In genomic region chr2:25261870-25262269, GRCm38 (mm10) we compare ENCODE assay signal across 8 mouse cellular contexts. TPM values are rescaled to one million over a fixed set of nuclear protein-coding genes. Genes with fewer than 3 reads are reported as not detected.
DNase-seq lines count a peak whose midpoint lies in the region; ATAC-seq and TF ChIP-seq lines count a peak whose summit lies in the region.

No protein-coding gene starts in this region.

- H3K4me3 ChIP-seq in left cerebral cortex, adult 2 months: peak overlapping the region; percentile 86
- peak overlapping the region; percentile 85 for H3K4me3 ChIP-seq in embryonic facial prominence, embryonic 10.5 days
- H3K4me3 ChIP-seq in intestine, embryonic 14.5 days (ENCODE audit: low read depth, low read length): peak overlapping the region; percentile 83
- peak overlapping the region; percentile 71 for H3K4me3 ChIP-seq in neural tube, embryonic 14.5 days (ENCODE audit: low read depth, low read length)

- no peak overlapping the region for H3K9ac ChIP-seq in intestine, embryonic 14.5 days (ENCODE audit: low read length)
- peak overlapping the region; percentile 68 for H3K9ac ChIP-seq in neural tube, embryonic 14.5 days (replicated peaks; ENCODE audit: low read depth, low read length)

- no peak for DNase-seq in left cerebral cortex, adult 2 months (ENCODE audit: extremely low spot score in 1 of 2, low spot score in 2 of 2)
- no peak for DNase-seq in left cerebral cortex, adult 11 months (ENCODE audit: low spot score)
- DNase-seq in embryonic facial prominence, embryonic 10.5 days (ENCODE audit: low spot score): no peak
- DNase-seq in intestine, embryonic 14.5 days (ENCODE audit: low spot score): no peak
- no peak for DNase-seq in thymus, postnatal 36 days
- DNase-seq in spleen, postnatal 14 days (ENCODE audit: low spot score in 2 of 2): no peak
- no peak for DNase-seq in embryo, embryonic 10.5 days (ENCODE audit: low spot score)

- peak overlapping the region; percentile 83 for H3K27ac ChIP-seq in left cerebral cortex, adult 2 months
- H3K27ac ChIP-seq in embryonic facial prominence, embryonic 10.5 days (replicated peaks): peak overlapping the region; percentile 78
- H3K27ac ChIP-seq in intestine, embryonic 14.5 days (ENCODE audit: low read depth): 0 out of 2 replicates have a peak overlapping the region, but pooled peaks have one; percentile 9
- peak overlapping the region; percentile 68; the same call in 1 of the 2 replicates for H3K27ac ChIP-seq in neural tube, embryonic 14.5 days (ENCODE audit: low read depth, low read length)

- no peaks in the 10 kb centered on the region for H3K9me3 ChIP-seq in embryonic facial prominence, embryonic 10.5 days
- no peaks in the 10 kb centered on the region for H3K9me3 ChIP-seq in intestine, embryonic 14.5 days (ENCODE audit: control insufficient read depth, low read length)
- no peaks in the 10 kb centered on the region for H3K9me3 ChIP-seq in neural tube, embryonic 14.5 days (ENCODE audit: control insufficient read depth, low read length)

- peak overlapping the region; percentile 76 for H3K4me2 ChIP-seq in intestine, embryonic 14.5 days (ENCODE audit: low read length)
- H3K4me2 ChIP-seq in neural tube, embryonic 14.5 days (ENCODE audit: low read depth, low read length): peak overlapping the region; percentile 99

- no peak for TF ChIP-seq CTCF in left cerebral cortex, adult 2 months (IDR thresholded peaks at IDR 0.05)

- intact Hi-C loops in left cerebral cortex, adult 2 months (cut with DNase I): loop anchor here (2.0 kb wide), 2 partner anchors 33 to 69 kb away; no protein-coding TSS in a partner anchor

- peaks cover 2% of the 10 kb centered on the region; the same call in 1 of the 2 replicates for H3K36me3 ChIP-seq in embryonic facial prominence, embryonic 10.5 days (replicated peaks)
- H3K36me3 ChIP-seq in intestine, embryonic 14.5 days (ENCODE audit: control insufficient read depth, insufficient read depth, low read length): no peaks in the 10 kb centered on the region
- H3K36me3 ChIP-seq in neural tube, embryonic 14.5 days (ENCODE audit: control insufficient read depth, insufficient read depth, low read length): no peaks in the 10 kb centered on the region

- WGBS in embryonic facial prominence, embryonic 10.5 days: 51% methylated on average over 12 of the region's 12 CpGs
- 48% methylated on average over 12 of the region's 12 CpGs for WGBS in intestine, embryonic 14.5 days
- WGBS in neural tube, embryonic 14.5 days: 48% methylated on average over 12 of the region's 12 CpGs

- no peak for ATAC-seq in intestine, embryonic 14.5 days (replicated peaks; ENCODE audit: low FRiP score, low TSS enrichment, low read depth)
- peak; percentile 2 for ATAC-seq in neural tube, embryonic 14.5 days (ENCODE audit: low read depth)

- peaks cover 47% of the 10 kb centered on the region for H3K4me1 ChIP-seq in embryonic facial prominence, embryonic 10.5 days
- peaks cover 19% of the 10 kb centered on the region for H3K4me1 ChIP-seq in intestine, embryonic 14.5 days (replicated peaks; ENCODE audit: control insufficient read depth, insufficient read depth, low read length)
- H3K4me1 ChIP-seq in neural tube, embryonic 14.5 days (ENCODE audit: control insufficient read depth, insufficient read depth, low read length): peaks cover 38% of the 10 kb centered on the region

- peaks cover 28% of the 10 kb centered on the region for H3K27me3 ChIP-seq in embryonic facial prominence, embryonic 10.5 days (replicated peaks; ENCODE audit: low read depth, poor library complexity, severe bottlenecking)
- peaks cover 10% of the 10 kb centered on the region; the same call in 1 of the 2 replicates for H3K27me3 ChIP-seq in intestine, embryonic 14.5 days (replicated peaks; ENCODE audit: control insufficient read depth, insufficient read depth, low read length)
- H3K27me3 ChIP-seq in neural tube, embryonic 14.5 days (ENCODE audit: control insufficient read depth, insufficient read depth, low read length): no peaks in the 10 kb centered on the region

RNA-seq across cellular contexts. Expression of gene Tprn, which starts 0.5 kb away (rescaled TPM):
- 10 to 100 TPM; 20.9 to 21.8 TPM for total RNA-seq in left cerebral cortex, adult 2 months (2021)
- polyA plus RNA-seq in embryonic facial prominence, embryonic 10.5 days (2016; fragmentation: Nextera tagmentation; extraction: Ambion mirVana): 8.0 and 9.0 TPM in 2 replicates
- polyA plus RNA-seq in intestine, embryonic 14.5 days (2014; fragmentation: Nextera tagmentation; extraction: Ambion mirVana): 6.5 and 7.8 TPM in 2 replicates
- polyA plus RNA-seq in neural tube, embryonic 14.5 days (2014; fragmentation: Nextera tagmentation; extraction: Ambion mirVana): 11.5 and 12.3 TPM in 2 replicates

RNA-seq across cellular contexts. Expression of gene Tmem203, which starts 6.6 kb away (rescaled TPM):
- total RNA-seq in left cerebral cortex, adult 2 months (2021): 10 to 100 TPM; 35.6 to 41.6 TPM
- 15.2 and 18.3 TPM in 2 replicates for polyA plus RNA-seq in embryonic facial prominence, embryonic 10.5 days (2016; fragmentation: Nextera tagmentation; extraction: Ambion mirVana)
- polyA plus RNA-seq in intestine, embryonic 14.5 days (2014; fragmentation: Nextera tagmentation; extraction: Ambion mirVana): 18.0 and 19.2 TPM in 2 replicates
- 11.0 and 11.2 TPM in 2 replicates for polyA plus RNA-seq in neural tube, embryonic 14.5 days (2014; fragmentation: Nextera tagmentation; extraction: Ambion mirVana)

RNA-seq across cellular contexts. Expression of gene Ssna1, which starts 10.4 kb away (rescaled TPM):
- total RNA-seq in left cerebral cortex, adult 2 months (2021): 10 to 100 TPM; 65.6 to 65.9 TPM
- polyA plus RNA-seq in embryonic facial prominence, embryonic 10.5 days (2016; fragmentation: Nextera tagmentation; extraction: Ambion mirVana): 228 and 238 TPM in 2 replicates
- 229 and 240 TPM in 2 replicates for polyA plus RNA-seq in intestine, embryonic 14.5 days (2014; fragmentation: Nextera tagmentation; extraction: Ambion mirVana)
- 177 and 182 TPM in 2 replicates for polyA plus RNA-seq in neural tube, embryonic 14.5 days (2014; fragmentation: Nextera tagmentation; extraction: Ambion mirVana)

RNA-seq across cellular contexts. Expression of gene Anapc2, which starts 10.4 kb away (rescaled TPM):
- total RNA-seq in left cerebral cortex, adult 2 months (2021): 10 to 100 TPM; 87.1 to 90.3 TPM
- 147 and 151 TPM in 2 replicates for polyA plus RNA-seq in embryonic facial prominence, embryonic 10.5 days (2016; fragmentation: Nextera tagmentation; extraction: Ambion mirVana)
- polyA plus RNA-seq in intestine, embryonic 14.5 days (2014; fragmentation: Nextera tagmentation; extraction: Ambion mirVana): 100 and 110 TPM in 2 replicates
- 110 and 116 TPM in 2 replicates for polyA plus RNA-seq in neural tube, embryonic 14.5 days (2014; fragmentation: Nextera tagmentation; extraction: Ambion mirVana)

RNA-seq across cellular contexts. Expression of gene AL732309.1, which starts 15.2 kb away (rescaled TPM):
- 1 to 10 TPM; 1.4 to 2.7 TPM for total RNA-seq in left cerebral cortex, adult 2 months (2021)
- 6.3 and 7.9 TPM in 2 replicates for polyA plus RNA-seq in embryonic facial prominence, embryonic 10.5 days (2016; fragmentation: Nextera tagmentation; extraction: Ambion mirVana)
- polyA plus RNA-seq in intestine, embryonic 14.5 days (2014; fragmentation: Nextera tagmentation; extraction: Ambion mirVana): 5.0 and 5.7 TPM in 2 replicates
- polyA plus RNA-seq in neural tube, embryonic 14.5 days (2014; fragmentation: Nextera tagmentation; extraction: Ambion mirVana): 5.0 and 7.1 TPM in 2 replicates

Comparison
In these comparisons a context has a peak if more than half of its experiments do, and no peak if none do; other contexts are left out.
1. H3K27ac ChIP-seq: peak in every context shown above with its lines; median percentile 83 in left cerebral cortex, adult 2 months; 78 in embryonic facial prominence, embryonic 10.5 days; 68 in neural tube, embryonic 14.5 days; 9 in intestine, embryonic 14.5 days.